Mouse (Mus musculus) liver, postnatal 0 days (tissue): Measurements from ENCODE around the gene Polr1c. TPM values are rescaled to one million over a fixed set of nuclear protein-coding genes. Genes with fewer than 3 reads are reported as not detected.
A peak's percentile ranks its signal among the peaks of the same experiment; 100 is the strongest.

Experiments
- ATAC-seq: fragments of 200-750 bp; cut with Nextera tagmentation; 2 replicates; pipeline ENCODE4 v1.8.0; 2017; ENCODE audit warnings: mild to moderate bottlenecking, moderate library complexity
- DNase-seq: peaks from one replicate; pipeline ENCODE4 v3.0.0-alpha.2; 2016
- H3K27ac ChIP-seq: fragments of 300-500 bp; sonication (generic); 2 replicates; pipeline ENCODE4 v1.5.1; 2014; ENCODE audit warnings: antibody characterized with exemption, moderate library complexity, mild to moderate bottlenecking, low read depth
- H3K27me3 ChIP-seq: fragments of 300-500 bp; sonication (generic); 2 replicates; pipeline ENCODE4 v1.6.1; 2014; ENCODE audit warnings: low read length, control low read depth, mixed read lengths; ENCODE audit not compliant: insufficient read depth
- H3K36me3 ChIP-seq: fragments of 300-500 bp; sonication (generic); replicated peaks from 2 replicates; pipeline ENCODE4 v1.6.1; 2014; ENCODE audit warnings: mild to moderate bottlenecking, control low read depth, low read length, moderate library complexity, mixed read lengths; ENCODE audit not compliant: insufficient read depth
- H3K4me1 ChIP-seq: fragments of 300-500 bp; sonication (generic); 2 replicates; pipeline ENCODE4 v1.6.1; 2014; ENCODE audit warnings: antibody characterized with exemption, mild to moderate bottlenecking, control low read depth; ENCODE audit not compliant: insufficient read depth
- H3K4me2 ChIP-seq: fragments of 300-500 bp; sonication (generic); 2 replicates; pipeline ENCODE4 v1.6.1; 2014; ENCODE audit warnings: low read depth, mild to moderate bottlenecking, low read length, moderate library complexity, mixed read lengths
- H3K4me3 ChIP-seq: fragments of 300-500 bp; sonication (generic); 2 replicates; pipeline ENCODE4 v1.5.1; 2014; ENCODE audit warnings: low read depth, low read length
- H3K9ac ChIP-seq: fragments of 300-500 bp; sonication (generic); replicated peaks from 2 replicates; pipeline ENCODE4 v1.6.1; 2014; ENCODE audit warnings: mild to moderate bottlenecking, moderate library complexity
- H3K9me3 ChIP-seq: fragments of 300-500 bp; sonication (generic); 2 replicates; pipeline ENCODE4 v1.6.1; 2016; ENCODE audit warnings: mild to moderate bottlenecking, control low read depth, low read length, mixed read lengths
- CTCF ChIP-seq: sonication (generic); IDR thresholded peaks from 2 replicates; pipeline ENCODE4 v1.5.1; 2016; ENCODE audit warnings: antibody characterized with exemption, low read depth
- EP300 ChIP-seq: IDR thresholded peaks from 2 replicates; pipeline ENCODE4 v1.6.1; 2016; ENCODE audit warnings: antibody characterized with exemption, low read depth, mild to moderate bottlenecking
- WGBS: fragments of 180-500 bp; shearing (Covaris S2); extraction: QIAGEN DNeasy Blood & Tissue Kit; methylation state at CpG from one replicate; pipeline ENCODE4 v1.1.7; 2014; ENCODE audit not compliant: insufficient replicate concordance; 5-methylcytosine and 5-hydroxymethylcytosine counted together
- microRNA counts: library from miRNA; unstranded; fragments of <30 nt; microRNA quantifications from one replicate; lab custom pipeline; 2015
- microRNA-seq: library from miRNA; unstranded; fragments of <30 nt; microRNA quantifications from one replicate; pipeline ENCODE4, GENCODE M21; 2016
- polyA plus RNA-seq: library from polyadenylated mRNA; unstranded; fragments of >200 nt; fragmentation: Nextera tagmentation; extraction: Ambion mirVana; gene quantifications from 2 replicates; pipeline ENCODE4 v1.2.1, GENCODE M21; 2015

The Polr1c gene
- polyA plus RNA-seq, 1 experiment from 2014 or later = 23.9 TPM

GRCm38 (mm10) chr17:46221601-46222000 is 26.3 kb downstream of the Polr1c start:
- H3K4me3 ChIP-seq = no peak overlapping the region
- WGBS = 74% methylated on average over 3 of the region's 3 CpGs
- H3K9me3 ChIP-seq = no peaks in the 10 kb centered on the region
- no peaks in the 10 kb centered on the region for H3K27me3 ChIP-seq
- no peaks in the 10 kb centered on the region for H3K4me1 ChIP-seq
- peaks cover 82% of the 10 kb centered on the region for H3K36me3 ChIP-seq
- no peak for DNase-seq
- H3K9ac ChIP-seq = no peak overlapping the region
- no peak for ATAC-seq
- H3K27ac ChIP-seq = no peak overlapping the region
- TF ChIP-seq EP300 = no peak
- TF ChIP-seq CTCF = no peak
- no peak overlapping the region for H3K4me2 ChIP-seq

DNA sequence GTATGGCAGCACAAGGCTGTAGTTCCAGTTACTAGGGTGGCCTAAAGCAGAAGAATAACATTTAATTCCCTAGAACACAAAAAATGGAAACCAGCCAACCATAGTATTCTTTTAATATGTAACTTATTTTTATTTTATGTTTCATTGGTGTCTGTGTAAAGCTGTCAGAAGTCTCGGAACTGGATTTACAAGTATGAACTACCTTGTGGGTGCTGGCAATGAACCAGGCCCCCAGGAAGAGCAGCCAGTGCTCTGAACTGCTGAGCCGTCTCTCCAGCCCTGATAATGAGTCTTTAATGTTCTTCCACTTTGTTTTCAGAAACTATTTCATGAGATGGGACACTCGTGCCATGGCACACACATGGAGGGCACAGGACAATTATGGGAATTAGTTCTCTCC is 37.3 kb downstream of the Polr1c start:
- H3K9me3 ChIP-seq = no peaks in the 10 kb centered on the region
- no peaks in the 10 kb centered on the region for H3K4me1 ChIP-seq
- no peak overlapping the region for H3K4me3 ChIP-seq
- DNase-seq = no peak
- H3K4me2 ChIP-seq = no peak overlapping the region
- peaks cover 81% of the 10 kb centered on the region for H3K36me3 ChIP-seq
- 85% methylated on average over 3 of the region's 3 CpGs for WGBS
- no peaks in the 10 kb centered on the region for H3K27me3 ChIP-seq
- ATAC-seq = no peak
- TF ChIP-seq EP300 (no peak), CTCF (no peak)
- no peak overlapping the region for H3K27ac ChIP-seq
- H3K9ac ChIP-seq = no peak overlapping the region

GRCm38 (mm10) chr17:46206676-46207075 is 41.2 kb downstream of the Polr1c start:
- H3K27me3 ChIP-seq = no peaks in the 10 kb centered on the region
- no peak for TF ChIP-seq CTCF
- no peak for TF ChIP-seq EP300
- no peak overlapping the region; the same call in 1 of the 2 replicates for H3K9ac ChIP-seq
- H3K27ac ChIP-seq = no peak overlapping the region
- ATAC-seq (no peak), DNase-seq (no peak)
- no peaks in the 10 kb centered on the region for H3K9me3 ChIP-seq
- H3K4me3 ChIP-seq = 0 out of 2 replicates have a peak overlapping the region, but pooled peaks have one; percentile 1
- peaks cover 53% of the 10 kb centered on the region for H3K36me3 ChIP-seq
- H3K4me1 ChIP-seq = peaks cover 15% of the 10 kb centered on the region
- peak overlapping the region; percentile 32; the same call in 1 of the 2 replicates for H3K4me2 ChIP-seq

GRCm38 (mm10) chr17:46203078-46203477 is 44.8 kb downstream of the Polr1c start:
- peak overlapping the region; percentile 93 for H3K4me2 ChIP-seq
- peaks cover 24% of the 10 kb centered on the region for H3K4me1 ChIP-seq
- peaks cover 33% of the 10 kb centered on the region for H3K36me3 ChIP-seq
- H3K9ac ChIP-seq = peak overlapping the region; percentile 84
- peak overlapping the region; percentile 92 for H3K27ac ChIP-seq
- H3K27me3 ChIP-seq = no peaks in the 10 kb centered on the region
- DNase-seq (no peak), ATAC-seq (peak; percentile 5)
- H3K9me3 ChIP-seq = no peaks in the 10 kb centered on the region
- H3K4me3 ChIP-seq = peak overlapping the region; percentile 88
- no peak for TF ChIP-seq EP300
- TF ChIP-seq CTCF = no peak
- WGBS = under 1% methylated on average over 20 of the region's 20 CpGs

- Histone ChIP-seq H3K27me3 (no peaks in the 10 kb centered on the region), H3K9ac (peak within 1 kb of the TSS; percentile 84), H3K9me3 (no peaks in the 10 kb centered on the region), H3K4me3 (peak within 1 kb of the TSS; percentile 88), H3K36me3 (peaks cover 33% of the 10 kb centered on the region), H3K27ac (peak within 1 kb of the TSS; percentile 92), H3K4me1 (peaks cover 24% of the 10 kb centered on the region), H3K4me2 (peak within 1 kb of the TSS; percentile 93)
- under 1% methylated on average over 66 of the region's 66 CpGs for WGBS
- 0 out of 2 replicates have a peak, but pooled peaks have one; percentile 3 for TF ChIP-seq CTCF
- TF ChIP-seq EP300 = no peak
- peak; percentile 96 for ATAC-seq
- DNase-seq = peak; percentile 96
These were observed 45.3 kb downstream of the Polr1c start, which contains the start of the genes Polh and Xpo5 for GRCm38 (mm10) chr17:46202421-46203071. TSS of gene Polh (minus strand) at chr17:46202645. TSS of gene Xpo5 (plus strand) at chr17:46202782.

DNA sequence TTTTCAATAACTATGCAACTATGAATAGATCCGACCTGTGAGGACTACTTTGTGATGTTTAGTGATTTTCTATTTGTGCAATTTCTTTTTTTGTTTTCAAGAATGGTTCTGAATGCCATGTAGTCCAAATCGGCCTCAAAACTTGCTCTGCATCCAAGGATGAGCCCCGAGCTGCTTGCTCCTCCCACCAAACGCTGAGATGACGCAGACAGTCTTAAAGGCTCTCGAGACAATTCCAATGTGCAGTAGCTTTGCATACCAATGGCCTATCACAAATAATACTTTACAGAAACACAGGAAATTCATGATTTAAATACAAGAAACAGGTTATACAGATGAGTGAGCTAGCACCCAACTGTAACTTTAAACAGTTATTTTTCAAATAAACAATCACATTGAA is 46.7 kb downstream of the Polr1c start:
- ATAC-seq (no peak), DNase-seq (peak; percentile 31)
- Histone ChIP-seq H3K4me2 (peak overlapping the region; percentile 93), H3K9me3 (no peaks in the 10 kb centered on the region), H3K4me3 (peak overlapping the region; percentile 88), H3K27me3 (no peaks in the 10 kb centered on the region), H3K27ac (no peak overlapping the region), H3K36me3 (peaks cover 32% of the 10 kb centered on the region), H3K9ac (peak overlapping the region; percentile 80; the same call in 1 of the 2 replicates), H3K4me1 (peaks cover 24% of the 10 kb centered on the region)
- TF ChIP-seq EP300 (no peak), CTCF (no peak)
- WGBS = 43% methylated on average over 6 of the region's 6 CpGs

MicroRNAs encoded within 50 kb of the gene (microRNA counts, 519-probe panel; counts per million panel counts)
- microRNA mmu-miR-693-3p (lab: Ali Mortazavi, UCI) (not detected), microRNA mmu-miR-693-5p (lab: Ali Mortazavi, UCI) (not detected)

Small RNAs within 50 kb of the gene (microRNA-seq; reads per million reads assigned to microRNA genes)
- gene Mir693 = not detected

Other genes starting within 250 kb of the Polr1c start
- gene Vegfa, start 215.7 kb downstream of the Polr1c start, polyA plus RNA-seq = 2.8 and 3.1 TPM in 2 replicates
- gene Mrps18a, start 137.1 kb downstream of the Polr1c start, polyA plus RNA-seq = 52.0 and 55.6 TPM in 2 replicates
- gene Rsph9, start 103.8 kb downstream of the Polr1c start, polyA plus RNA-seq = 1.7 and 1.8 TPM in 2 replicates
- 25.0 and 25.3 TPM in 2 replicates for gene Mad2l1bp, start 94.5 kb downstream of the Polr1c start, polyA plus RNA-seq
- 23.4 and 27.5 TPM in 2 replicates for gene Gtpbp2, start 87.0 kb downstream of the Polr1c start, polyA plus RNA-seq
- gene Polh, start 45.4 kb downstream of the Polr1c start, polyA plus RNA-seq = 6.9 and 8.9 TPM in 2 replicates
- 7.4 and 8.7 TPM in 2 replicates for gene Xpo5, start 45.3 kb downstream of the Polr1c start, polyA plus RNA-seq
- gene Yipf3, start within 50 bp of the Polr1c start, polyA plus RNA-seq = 62.6 and 68.7 TPM in 2 replicates
- gene Lrrc73, start 5.5 kb upstream of the Polr1c start, polyA plus RNA-seq = 0.12 TPM in 1 of 2 replicates, not detected in the other
- gene Tjap1, start 35.0 kb upstream of the Polr1c start, polyA plus RNA-seq = 5.6 and 6.2 TPM in 2 replicates
- gene Dlk2, start 49.4 kb upstream of the Polr1c start, polyA plus RNA-seq = not detected in 2 replicates
- 1.5 TPM in 2 replicates for gene Abcc10, start 80.3 kb upstream of the Polr1c start, polyA plus RNA-seq
- gene Zfp318, start 135.7 kb upstream of the Polr1c start, polyA plus RNA-seq = 1.6 and 2.2 TPM in 2 replicates
- not detected in 2 replicates for gene Crip3, start 180.9 kb upstream of the Polr1c start, polyA plus RNA-seq
- 0.18 and 0.34 TPM in 2 replicates for gene Slc22a7, start 190.4 kb upstream of the Polr1c start, polyA plus RNA-seq
- gene Ttbk1, start 239.6 kb upstream of the Polr1c start, polyA plus RNA-seq = not detected in 2 replicates
- 7.4 and 8.6 TPM in 2 replicates for gene Dnph1, start 248.7 kb upstream of the Polr1c start, polyA plus RNA-seq